Mouse (Mus musculus): ENCODE data around the gene Itpripl1. TPM values are rescaled to one million over a fixed set of nuclear protein-coding genes. Genes with fewer than 3 reads are reported as not detected.
"Not testable (repeated sequence)": the region's sequence is repeated elsewhere in the genome, so short reads cannot be mapped to it uniquely, and the experiment has no call there.

The Itpripl1 gene
- 26.3 and 29.0 TPM in 2 replicates for polyA plus RNA-seq (2015; fragmentation: Nextera tagmentation; extraction: Ambion mirVana)

- Histone ChIP-seq H3K36me3 (ENCODE audit: insufficient read depth, low read length) (0 out of 2 replicates have a peak, but pooled peaks cover 5% of the 10 kb centered on the region), H3K4me2 (ENCODE audit: low read length) (peak within 1 kb of the TSS; percentile 79), H3K4me3 (replicated peaks; ENCODE audit: low read depth, low read length) (peak within 1 kb of the TSS; percentile 54), H3K9me3 (replicated peaks; ENCODE audit: low read length) (no peaks in the 10 kb centered on the region), H3K9ac (ENCODE audit: low read depth, low read length) (peak within 1 kb of the TSS; percentile 63), H3K27me3 (ENCODE audit: insufficient read depth, low read length) (no peaks in the 10 kb centered on the region), H3K27ac (no peak within 1 kb of the TSS), H3K4me1 (replicated peaks; ENCODE audit: insufficient read depth, low read length) (peaks cover 9% of the 10 kb centered on the region; the same call in 1 of the 2 replicates)
- TF ChIP-seq CTCF (IDR thresholded peaks at IDR 0.05; ENCODE audit: low read depth), result no peak
- ATAC-seq (replicated peaks; ENCODE audit: low FRiP score, low read depth) (peak; percentile 92), DNase-seq (ENCODE audit: low spot score) (peak; percentile 79)
- 3% methylated on average over 31 of the region's 31 CpGs for WGBS
These were observed at the start of gene Itpripl1 for GRCm38 (mm10) chr2:127143158-127144063. Gene Itpripl1, minus strand, starts transcription at chr2:127143442.

DNA sequence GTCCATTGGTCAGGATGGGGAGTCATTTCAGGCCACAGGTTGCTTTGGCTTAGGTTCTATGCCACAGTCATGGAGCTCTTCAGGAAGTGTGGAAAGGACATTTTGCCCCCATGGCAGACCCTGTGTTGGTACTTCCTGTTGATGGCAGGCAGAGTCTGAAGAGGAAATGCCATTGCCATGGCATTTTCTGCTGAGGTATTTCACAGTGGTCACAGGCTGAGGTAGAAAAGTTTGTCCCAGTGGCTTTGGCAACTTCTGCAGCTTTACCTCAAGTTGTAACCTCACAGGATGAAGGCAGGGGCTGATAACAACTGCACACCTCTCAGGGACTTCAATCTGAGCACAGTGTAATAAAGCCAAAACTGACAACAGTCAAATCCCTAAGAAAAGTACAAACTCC is 46.3 kb upstream of the Itpripl1 start:
- Histone ChIP-seq H3K36me3 (ENCODE audit: insufficient read depth, low read length) (no peaks in the 10 kb centered on the region), H3K9me3 (replicated peaks; ENCODE audit: low read length) (no peaks in the 10 kb centered on the region), H3K27me3 (ENCODE audit: insufficient read depth, low read length) (no peaks in the 10 kb centered on the region), H3K9ac (ENCODE audit: low read depth, low read length) (no peak overlapping the region), H3K4me1 (replicated peaks; ENCODE audit: insufficient read depth, low read length) (no peaks in the 10 kb centered on the region), H3K4me3 (replicated peaks; ENCODE audit: low read depth, low read length) (no peak overlapping the region), H3K27ac (no peak overlapping the region), H3K4me2 (ENCODE audit: low read length) (no peak overlapping the region)
- no peak for DNase-seq (ENCODE audit: low spot score)
- no peak for TF ChIP-seq CTCF (IDR thresholded peaks at IDR 0.05; ENCODE audit: low read depth)
- ATAC-seq (replicated peaks; ENCODE audit: low FRiP score, low read depth), result no peak

GRCm38 (mm10) chr2:127182598-127183381 is 39.5 kb upstream of the Itpripl1 start:
- H3K27me3 ChIP-seq (ENCODE audit: insufficient read depth, low read length), result no peaks in the 10 kb centered on the region
- peak overlapping the region; percentile 48 for H3K4me3 ChIP-seq (replicated peaks; ENCODE audit: low read depth, low read length)
- no peaks in the 10 kb centered on the region for H3K36me3 ChIP-seq (ENCODE audit: insufficient read depth, low read length)
- peak overlapping the region; percentile 89 for H3K27ac ChIP-seq
- H3K9me3 ChIP-seq (replicated peaks; ENCODE audit: low read length), result no peaks in the 10 kb centered on the region
- no peaks in the 10 kb centered on the region for H3K4me1 ChIP-seq (replicated peaks; ENCODE audit: insufficient read depth, low read length)
- no peak for TF ChIP-seq CTCF (IDR thresholded peaks at IDR 0.05; ENCODE audit: low read depth)
- ATAC-seq (replicated peaks; ENCODE audit: low FRiP score, low read depth) (peak; percentile 100), DNase-seq (ENCODE audit: low spot score) (peak; percentile 96)
- H3K9ac ChIP-seq (ENCODE audit: low read depth, low read length), result peak overlapping the region; percentile 83
- H3K4me2 ChIP-seq (ENCODE audit: low read length), result peak overlapping the region; percentile 80
- 1% methylated on average over 17 of the region's 17 CpGs for WGBS

- not testable (repeated sequence) for H3K9ac ChIP-seq (ENCODE audit: low read depth, low read length); H3K4me2 ChIP-seq (ENCODE audit: low read length); H3K27me3 ChIP-seq (ENCODE audit: insufficient read depth, low read length); ATAC-seq (replicated peaks; ENCODE audit: low FRiP score, low read depth); H3K36me3 ChIP-seq (ENCODE audit: insufficient read depth, low read length); H3K27ac ChIP-seq; H3K9me3 ChIP-seq (replicated peaks; ENCODE audit: low read length); H3K4me3 ChIP-seq (replicated peaks; ENCODE audit: low read depth, low read length); H3K4me1 ChIP-seq (replicated peaks; ENCODE audit: insufficient read depth, low read length)
- WGBS, result 6% methylated on average over 1 of the region's 1 CpGs
- peak; percentile 81 for DNase-seq (ENCODE audit: low spot score)
- TF ChIP-seq CTCF (IDR thresholded peaks at IDR 0.05; ENCODE audit: low read depth), result peak; percentile 65
These were observed 23.0 kb upstream of the Itpripl1 start for GRCm38 (mm10) chr2:127166261-127166660.

GRCm38 (mm10) chr2:127165675-127166074 is 22.4 kb upstream of the Itpripl1 start:
- ATAC-seq (replicated peaks; ENCODE audit: low FRiP score, low read depth), result no peak
- 52% methylated on average over 4 of the region's 4 CpGs for WGBS
- Histone ChIP-seq H3K36me3 (ENCODE audit: insufficient read depth, low read length) (no peaks in the 10 kb centered on the region), H3K27ac (no peak overlapping the region), H3K4me2 (ENCODE audit: low read length) (no peak overlapping the region), H3K9me3 (replicated peaks; ENCODE audit: low read length) (no peaks in the 10 kb centered on the region), H3K27me3 (ENCODE audit: insufficient read depth, low read length) (no peaks in the 10 kb centered on the region), H3K4me3 (replicated peaks; ENCODE audit: low read depth, low read length) (no peak overlapping the region), H3K4me1 (replicated peaks; ENCODE audit: insufficient read depth, low read length) (no peaks in the 10 kb centered on the region), H3K9ac (ENCODE audit: low read depth, low read length) (no peak overlapping the region)
- DNase-seq (ENCODE audit: low spot score), result no peak
- TF ChIP-seq CTCF (IDR thresholded peaks at IDR 0.05; ENCODE audit: low read depth), result no peak

- no peak for TF ChIP-seq CTCF (IDR thresholded peaks at IDR 0.05; ENCODE audit: low read depth)
- 79% methylated on average over 3 of the region's 3 CpGs for WGBS
- DNase-seq (ENCODE audit: low spot score), result no peak
These were observed 2.5 kb upstream of the Itpripl1 start for GRCm38 (mm10) chr2:127145699-127146098.

More at GRCm38 (mm10) chr2:127145699-127146098, 2.5 kb upstream of the Itpripl1 start:
- Histone ChIP-seq H3K4me3 (replicated peaks; ENCODE audit: low read depth, low read length) (no peak overlapping the region), H3K36me3 (ENCODE audit: insufficient read depth, low read length) (0 out of 2 replicates have a peak, but pooled peaks cover 3% of the 10 kb centered on the region), H3K4me1 (replicated peaks; ENCODE audit: insufficient read depth, low read length) (peaks cover 9% of the 10 kb centered on the region; the same call in 1 of the 2 replicates), H3K9ac (ENCODE audit: low read depth, low read length) (no peak overlapping the region), H3K9me3 (replicated peaks; ENCODE audit: low read length) (no peaks in the 10 kb centered on the region), H3K4me2 (ENCODE audit: low read length) (no peak overlapping the region), H3K27ac (no peak overlapping the region), H3K27me3 (ENCODE audit: insufficient read depth, low read length) (no peaks in the 10 kb centered on the region)
- ATAC-seq (replicated peaks; ENCODE audit: low FRiP score, low read depth), result no peak
